ENCODE assay signal across 8 mouse cellular contexts in genomic region chr8:126661511-126662142, GRCm38 (mm10).
DNase-seq lines count a peak whose midpoint lies in the region; ATAC-seq lines count a peak whose summit lies in the region.

No protein-coding gene starts in this region.

- peaks cover 38% of the 10 kb centered on the region for H3K4me1 ChIP-seq in neural tube, embryonic 11.5 days (ENCODE audit: control insufficient read depth, insufficient read depth, low read length)

- H3K27me3 ChIP-seq in neural tube, embryonic 11.5 days (ENCODE audit: control insufficient read depth, insufficient read depth, low read length), result no peaks in the 10 kb centered on the region

- no peaks in the 10 kb centered on the region for H3K36me3 ChIP-seq in neural tube, embryonic 11.5 days (ENCODE audit: control insufficient read depth, insufficient read depth, low read length)

- no peak overlapping the region for H3K4me3 ChIP-seq in neural tube, embryonic 11.5 days (ENCODE audit: low read depth, low read length)

- ATAC-seq in neural tube, embryonic 11.5 days (ENCODE audit: insufficient read depth, low FRiP score, low TSS enrichment), result no peak
- ATAC-seq in monocyte, adult 5-6 weeks (replicated peaks; ENCODE audit: insufficient number of reproducible peaks, low FRiP score, low TSS enrichment, poor library complexity, severe bottlenecking), result no peak

- no peaks in the 10 kb centered on the region for H3K9me3 ChIP-seq in neural tube, embryonic 11.5 days (ENCODE audit: control insufficient read depth, low read length)

- H3K27ac ChIP-seq in neural tube, embryonic 11.5 days (ENCODE audit: low read depth, low read length), result peak overlapping the region; percentile 54

- DNase-seq in neural tube, embryonic 11.5 days (ENCODE audit: low spot score), result no peak
- DNase-seq in neural tube, embryonic 10.5 days (ENCODE audit: extremely low spot score, low spot score), result no peak
- peak; percentile 34 for DNase-seq in cerebellum, postnatal 36 days
- DNase-seq in heart, postnatal 4 days, result peak; percentile 55
- peak; percentile 45 for DNase-seq in lung, postnatal 10 days
- DNase-seq in c-Kit-positive CD71-positive TER-119-positive erythroid progenitor cells, embryonic 14.5 days (ENCODE audit: low spot score), result no peak
- no peak for DNase-seq in thymus, postnatal 0 days (ENCODE audit: low spot score)

- no peak overlapping the region for H3K9ac ChIP-seq in neural tube, embryonic 11.5 days (ENCODE audit: low read length)

- WGBS in neural tube, embryonic 11.5 days, result 57% methylated on average over 14 of the region's 14 CpGs

- no peak overlapping the region for H3K4me2 ChIP-seq in neural tube, embryonic 11.5 days (ENCODE audit: low read depth)

Comparison
In these comparisons a context has a peak if more than half of its experiments do, and no peak if none do; other contexts are left out.
1. DNase-seq: peak in cerebellum, postnatal 36 days (2 of 2), heart, postnatal 4 days (single experiment) and lung, postnatal 10 days (single experiment); none in neural tube, embryonic 11.5 days (single experiment), neural tube, embryonic 10.5 days (single experiment), c-Kit-positive CD71-positive TER-119-positive erythroid progenitor cells, embryonic 14.5 days (single experiment) and thymus, postnatal 0 days (single experiment).